Mouse (Mus musculus): Measurements from ENCODE around the gene Marveld2.
A peak's percentile ranks its signal among the peaks of the same experiment; 100 is the strongest.

The Marveld2 gene

DNA sequence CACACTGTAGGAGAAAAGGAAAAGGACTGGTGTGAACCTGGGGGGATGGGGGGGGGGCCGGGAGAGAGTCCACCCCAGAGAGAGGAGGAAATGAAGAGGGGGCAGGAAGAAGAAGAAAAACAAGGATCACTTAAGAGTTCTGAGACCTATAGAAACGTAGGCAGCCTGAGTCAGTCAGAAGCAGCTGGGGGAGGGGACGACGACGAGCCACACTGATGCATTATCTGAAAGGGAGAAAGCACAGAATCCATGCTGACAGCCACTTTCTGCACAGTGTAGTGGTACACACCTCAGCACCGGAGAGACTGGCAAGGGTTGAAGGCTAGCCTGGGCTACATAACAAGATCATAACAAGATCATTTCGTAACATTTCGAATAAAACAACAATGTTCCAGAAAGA, 15.7 kb downstream of the Marveld2 start:
- DNase-seq (ENCODE audit: extremely low read depth, insufficient read length, low spot score) = no peak

DNA sequence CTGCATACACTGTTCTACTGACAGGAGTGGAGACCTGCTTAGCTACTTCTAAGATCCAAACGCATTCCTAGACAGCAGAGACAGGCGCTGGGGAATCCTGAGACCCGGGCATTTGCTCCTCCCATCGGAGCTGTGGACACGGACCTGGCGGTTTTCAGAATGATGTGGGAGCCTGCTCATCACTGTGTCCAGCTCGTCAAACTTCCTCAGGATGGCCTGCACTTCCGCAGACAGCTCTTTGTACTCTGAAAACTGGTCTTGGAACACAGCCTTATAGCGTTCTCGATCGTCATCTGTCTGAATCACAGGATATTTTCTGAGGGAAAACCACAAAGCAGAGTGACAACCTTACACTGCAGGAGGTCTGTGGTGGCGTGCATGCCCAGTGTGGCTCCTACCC, 16.5 kb downstream of the Marveld2 start:
- no peak for DNase-seq (ENCODE audit: extremely low read depth, insufficient read length, low spot score)

DNA sequence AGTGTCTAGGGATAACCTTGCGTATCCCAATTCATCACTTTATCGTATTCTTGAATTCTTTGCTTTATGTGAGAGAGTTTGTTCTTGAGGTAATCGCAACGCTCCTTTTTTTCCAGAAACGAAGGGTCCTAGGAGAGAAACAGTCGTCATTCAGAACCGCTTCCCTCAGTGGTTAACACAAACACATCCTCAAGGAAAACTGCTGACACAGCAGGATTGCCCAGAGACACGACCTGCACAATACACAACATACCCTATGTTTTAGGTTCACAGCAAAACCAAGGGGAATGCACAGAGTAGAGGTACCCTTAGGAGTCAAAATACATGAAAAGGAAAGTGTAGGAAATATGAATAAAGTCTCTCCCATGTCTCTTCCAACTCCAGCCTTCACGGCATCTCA, 19.5 kb downstream of the Marveld2 start:
- DNase-seq (ENCODE audit: extremely low read depth, insufficient read length, low spot score) = no peak

DNA sequence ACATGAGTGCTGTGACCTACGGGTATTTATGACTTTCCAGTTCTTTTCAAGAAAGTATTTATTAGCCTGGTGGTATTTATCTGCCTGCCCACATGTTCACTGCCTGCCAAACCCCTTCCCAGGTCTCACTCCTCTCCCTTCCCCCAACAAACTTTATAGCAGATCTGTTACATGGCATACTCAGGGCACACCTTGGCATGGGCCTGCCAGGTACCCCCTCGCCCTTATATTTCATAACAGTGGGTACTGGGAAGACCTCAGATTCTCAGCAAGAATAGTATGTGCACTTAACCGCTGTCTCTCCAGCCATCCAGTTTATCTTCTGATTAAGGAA, 21.3 kb downstream of the Marveld2 start:
- DNase-seq (ENCODE audit: extremely low read depth, insufficient read length, low spot score) = no peak

DNA sequence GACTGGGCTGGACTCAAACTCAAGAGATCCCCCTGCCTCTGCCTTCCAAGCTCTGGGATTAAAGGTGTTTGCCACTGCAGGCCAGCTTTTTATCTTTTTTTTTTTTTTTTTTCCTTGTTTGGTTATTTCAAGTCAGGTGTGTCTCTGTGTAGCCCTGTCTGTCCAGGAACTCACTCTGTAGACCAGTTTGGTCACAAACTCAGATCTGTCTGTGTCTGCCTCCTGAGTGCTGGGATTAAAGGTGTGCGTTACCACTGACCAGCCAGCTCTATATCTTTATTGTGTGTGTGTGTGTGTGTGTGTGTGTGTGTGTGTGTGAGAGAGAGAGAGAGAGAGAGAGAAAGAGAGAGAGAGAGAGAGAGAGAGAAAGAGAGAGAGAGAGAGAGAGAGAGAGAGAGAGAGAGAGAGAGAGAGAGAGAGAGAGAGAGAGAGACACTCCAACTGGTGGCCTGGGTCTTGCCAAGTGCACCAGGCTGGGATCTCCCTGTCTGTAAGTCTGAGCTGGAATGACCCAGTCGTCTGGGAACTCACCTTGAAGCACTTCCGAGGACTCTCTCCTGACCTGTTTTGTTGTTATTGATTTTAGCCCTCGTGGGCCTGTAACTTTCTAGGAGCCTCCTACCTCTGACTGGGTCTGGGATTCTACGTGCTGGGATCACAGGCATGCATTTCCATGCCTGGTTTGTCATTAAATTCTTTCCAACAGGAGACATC, 21.8 kb downstream of the Marveld2 start:
- no peak for DNase-seq (ENCODE audit: extremely low read depth, insufficient read length, low spot score)

DNA sequence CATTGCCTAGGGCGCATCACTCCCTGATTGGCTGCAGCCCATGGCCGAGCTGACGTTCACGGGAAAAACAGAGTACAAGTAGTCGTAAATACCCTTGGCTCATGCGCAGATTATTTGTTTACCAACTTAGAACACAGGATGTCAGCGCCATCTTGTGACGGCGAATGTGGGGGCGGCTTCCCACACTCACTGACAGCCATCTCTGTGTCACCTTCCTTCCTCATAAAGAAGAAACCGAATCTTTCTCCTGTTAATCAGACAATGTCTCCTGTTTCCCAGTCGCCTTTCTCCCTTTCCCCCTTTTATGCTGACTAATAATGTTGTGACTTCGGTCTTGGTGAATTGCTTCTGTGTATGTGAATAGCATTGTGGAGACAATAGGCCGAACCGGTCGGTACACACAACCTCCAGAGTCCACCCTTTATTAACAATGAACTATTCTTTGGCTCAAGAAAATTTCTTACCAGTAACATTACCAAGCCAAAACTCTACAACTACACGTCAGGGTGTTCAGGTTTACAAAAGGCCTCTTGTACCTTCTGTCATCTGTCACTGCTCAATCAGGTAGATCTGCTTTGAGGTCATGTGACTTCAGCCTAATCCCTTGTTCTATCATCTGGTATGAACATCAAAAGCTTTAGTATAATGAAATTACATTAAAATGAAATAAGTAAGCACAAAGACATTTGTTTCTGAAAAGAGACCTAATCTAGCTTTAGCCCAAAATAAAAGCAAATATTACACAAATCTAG, 22.6 kb downstream of the Marveld2 start:
- DNase-seq (ENCODE audit: extremely low read depth, insufficient read length, low spot score) = no peak

DNA sequence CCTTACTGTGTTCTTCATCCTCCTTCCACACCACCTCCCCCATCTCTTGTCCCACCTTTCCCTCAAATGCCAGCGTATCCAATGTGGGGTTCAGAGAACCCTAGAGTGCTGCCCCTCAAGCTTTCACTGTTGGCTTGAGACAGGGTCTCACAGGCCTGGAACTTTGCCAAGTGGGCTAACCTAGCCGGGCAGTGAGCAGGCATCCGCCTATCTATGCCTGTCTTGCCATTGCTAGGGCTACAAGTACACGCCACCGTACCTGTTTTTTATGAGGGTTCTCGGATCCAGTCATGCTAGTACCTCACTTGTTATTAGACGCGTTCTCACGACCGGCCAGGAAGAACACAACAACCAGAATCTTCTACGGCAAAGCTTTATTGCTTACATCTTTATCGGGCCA, 28.1 kb downstream of the Marveld2 start:
- DNase-seq (ENCODE audit: extremely low read depth, insufficient read length, low spot score) = no peak

DNA sequence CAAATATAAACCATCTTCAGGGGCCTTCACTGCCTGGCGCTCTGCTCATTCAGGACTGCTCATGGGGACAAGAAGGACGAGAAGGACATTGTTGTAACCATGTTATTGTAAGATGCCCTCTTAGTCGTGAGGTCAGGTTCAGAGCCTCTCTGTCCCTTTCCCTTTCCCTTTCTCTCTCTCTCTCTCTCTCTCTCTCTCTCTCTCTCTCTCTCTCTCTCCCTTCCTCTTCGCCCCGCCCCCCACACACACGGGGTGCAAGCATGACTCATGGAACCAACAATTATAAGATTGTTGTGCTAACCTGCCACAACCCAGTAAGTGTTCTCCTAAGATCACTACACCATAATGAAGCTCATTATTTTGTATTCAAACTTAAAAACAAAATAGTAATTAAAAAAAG, 34.6 kb downstream of the Marveld2 start:
- peak; percentile 14 for DNase-seq (ENCODE audit: extremely low read depth, insufficient read length, low spot score)

DNA sequence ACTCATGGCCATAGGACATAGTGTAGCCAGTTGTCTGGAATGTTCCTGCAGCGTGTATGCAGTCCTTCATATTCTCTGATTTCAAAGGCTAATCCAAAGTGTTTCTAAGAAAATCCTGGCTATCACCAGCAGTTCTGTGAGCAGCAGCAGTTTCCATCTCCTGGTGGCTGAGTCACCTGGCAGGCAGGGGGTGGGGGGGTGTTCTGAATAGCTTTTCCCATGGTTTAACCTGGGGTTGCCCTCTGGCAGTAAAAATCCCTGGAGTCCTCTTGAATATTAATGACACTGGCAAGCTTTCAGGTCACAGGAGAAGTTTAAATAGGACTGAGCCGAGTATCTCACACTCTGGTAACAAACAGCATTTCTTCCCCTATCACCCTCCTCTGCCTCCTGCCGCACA, 35.1 kb downstream of the Marveld2 start:
- DNase-seq (ENCODE audit: extremely low read depth, insufficient read length, low spot score) = peak; percentile 20

DNA sequence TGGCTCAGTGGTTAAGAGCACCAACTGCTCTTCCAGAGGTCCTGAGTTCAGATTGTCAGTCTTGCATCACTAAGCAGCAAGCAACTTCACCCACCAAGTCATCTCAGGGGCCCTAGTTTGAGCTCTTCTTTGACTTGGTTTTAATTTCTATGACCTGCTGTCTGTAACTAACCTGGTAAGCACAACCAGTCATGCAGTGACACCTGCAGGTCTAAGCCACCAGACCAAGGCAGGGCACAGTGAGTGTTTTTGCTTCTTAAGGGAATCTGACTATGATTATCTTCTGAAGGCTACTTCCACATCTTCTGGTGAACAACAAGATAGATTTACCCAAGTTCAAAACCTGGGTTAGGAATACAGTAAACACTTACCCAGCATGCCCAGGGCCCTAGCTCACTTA, 36.8 kb downstream of the Marveld2 start:
- no peak for DNase-seq (ENCODE audit: extremely low read depth, insufficient read length, low spot score)

DNA sequence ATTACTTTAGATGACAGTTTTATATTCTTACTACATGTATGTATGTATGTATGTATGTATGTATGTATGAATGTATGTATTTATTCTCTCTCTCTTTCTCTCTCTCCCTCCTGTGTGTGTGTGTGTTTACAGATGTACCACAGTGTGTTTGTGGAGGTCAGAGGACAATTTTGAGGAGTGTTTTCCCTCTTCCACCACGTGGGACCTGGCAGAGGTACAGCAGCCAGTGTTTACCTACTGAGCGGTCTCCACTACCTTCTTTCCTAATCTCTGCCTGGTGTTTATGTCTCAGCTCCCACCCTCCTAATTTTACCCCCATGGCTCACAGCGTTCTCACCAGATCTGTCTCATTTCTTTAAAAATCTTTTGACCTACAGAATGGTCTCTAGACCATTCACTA, 37.6 kb downstream of the Marveld2 start:
- no peak for DNase-seq (ENCODE audit: extremely low read depth, insufficient read length, low spot score)

DNA sequence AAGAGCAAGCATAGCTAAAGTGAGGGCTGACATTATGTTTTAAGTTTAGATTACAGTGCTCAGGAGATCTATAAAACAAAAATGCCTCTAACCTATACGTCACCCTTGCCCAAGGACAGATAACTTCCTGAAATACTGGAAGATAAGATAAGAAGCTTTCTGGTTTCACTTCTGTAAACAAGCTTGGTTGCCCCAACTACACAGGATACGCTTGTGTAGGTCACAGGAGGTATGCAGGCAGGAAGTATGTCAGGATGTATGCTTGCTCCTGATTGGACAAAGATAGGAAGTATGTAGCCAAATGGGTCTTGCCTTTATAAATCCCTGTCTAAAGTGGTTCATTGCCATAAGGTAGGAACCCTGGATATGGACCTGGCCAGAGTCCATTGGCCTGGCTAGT, 40.8 kb downstream of the Marveld2 start:
- DNase-seq (ENCODE audit: extremely low read depth, insufficient read length, low spot score) = no peak

DNA sequence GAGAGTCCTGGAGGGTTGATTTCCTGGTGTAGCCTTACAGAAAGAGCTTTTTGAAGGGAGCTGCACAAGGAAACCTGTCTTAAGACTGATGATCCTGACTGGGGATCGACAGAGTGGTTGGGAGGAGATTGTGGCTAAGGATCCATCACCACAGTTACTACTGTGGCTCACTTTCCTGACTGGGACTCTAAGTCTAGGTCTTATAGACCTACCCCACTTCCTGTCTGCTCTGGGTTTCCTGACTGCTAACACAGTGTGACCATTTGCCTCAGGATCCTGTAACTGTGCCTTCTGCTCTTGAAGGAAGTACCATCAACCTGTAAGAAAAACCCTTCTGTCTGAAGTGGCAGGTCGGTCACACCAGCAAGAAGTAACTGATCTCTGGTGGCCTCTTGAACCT, 46.1 kb downstream of the Marveld2 start:
- DNase-seq (ENCODE audit: extremely low read depth, insufficient read length, low spot score) = no peak

DNA sequence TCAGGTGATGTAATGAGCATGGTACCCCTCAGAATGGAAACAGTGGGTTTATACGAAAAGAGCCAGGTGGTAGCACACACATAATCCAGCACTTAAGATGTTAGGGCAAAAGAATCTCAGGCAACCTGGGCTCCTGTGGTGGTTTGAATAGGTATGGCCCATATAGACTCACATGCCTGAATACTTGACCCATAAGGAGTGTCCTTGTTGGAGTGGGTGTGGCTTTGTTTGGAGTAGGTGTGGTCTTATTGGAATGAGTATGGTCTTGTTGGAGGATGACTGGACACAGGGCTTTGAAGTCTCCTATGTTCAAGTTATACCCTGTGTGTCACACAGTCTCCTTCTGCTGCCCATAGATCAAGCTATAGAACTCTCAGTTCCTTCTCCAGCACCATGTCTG, 48.4 kb downstream of the Marveld2 start:
- no peak for DNase-seq (ENCODE audit: extremely low read depth, insufficient read length, low spot score)

DNA sequence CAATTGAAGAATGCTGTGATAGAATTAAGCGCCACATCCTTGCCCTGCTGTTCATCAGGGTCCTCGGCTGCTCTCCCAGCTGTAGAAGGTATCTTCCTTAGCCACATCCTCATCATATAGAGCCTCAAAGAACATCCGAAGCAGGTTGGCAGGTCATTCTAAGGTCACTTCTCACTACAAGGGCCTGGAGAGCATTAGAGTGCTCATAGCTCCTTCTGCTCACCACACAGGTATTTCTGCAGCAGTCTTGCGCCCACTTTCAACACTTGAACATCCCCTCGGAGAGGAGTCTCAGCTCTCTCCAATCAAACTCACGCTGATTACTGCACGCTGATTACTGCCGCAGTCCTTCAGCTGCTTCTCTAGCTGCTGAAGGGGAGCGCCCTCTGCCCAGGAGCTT, 57.3 kb downstream of the Marveld2 start:
- no peak for DNase-seq (ENCODE audit: extremely low read depth, insufficient read length, low spot score)

DNA sequence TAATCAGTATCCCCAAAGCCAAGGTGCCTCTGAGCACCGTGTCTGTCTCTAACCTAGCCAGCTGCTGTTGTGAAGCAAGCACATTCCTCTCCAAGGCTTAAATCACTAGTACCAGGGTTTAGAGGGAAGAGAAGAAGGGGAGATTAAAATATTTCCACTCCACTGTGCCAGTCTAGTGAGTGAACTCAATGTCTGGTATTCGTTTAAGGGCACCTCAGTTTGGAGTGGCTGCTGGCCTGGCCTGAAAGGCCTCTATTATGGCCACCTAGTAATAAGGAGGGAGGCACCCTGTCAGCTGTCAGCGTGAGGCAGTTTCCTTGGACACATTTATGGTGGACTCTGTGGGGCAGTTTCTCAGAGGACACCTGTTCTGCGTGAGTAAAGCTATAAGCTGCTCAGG, 59.8 kb downstream of the Marveld2 start:
- no peak for DNase-seq (ENCODE audit: extremely low read depth, insufficient read length, low spot score)

DNA sequence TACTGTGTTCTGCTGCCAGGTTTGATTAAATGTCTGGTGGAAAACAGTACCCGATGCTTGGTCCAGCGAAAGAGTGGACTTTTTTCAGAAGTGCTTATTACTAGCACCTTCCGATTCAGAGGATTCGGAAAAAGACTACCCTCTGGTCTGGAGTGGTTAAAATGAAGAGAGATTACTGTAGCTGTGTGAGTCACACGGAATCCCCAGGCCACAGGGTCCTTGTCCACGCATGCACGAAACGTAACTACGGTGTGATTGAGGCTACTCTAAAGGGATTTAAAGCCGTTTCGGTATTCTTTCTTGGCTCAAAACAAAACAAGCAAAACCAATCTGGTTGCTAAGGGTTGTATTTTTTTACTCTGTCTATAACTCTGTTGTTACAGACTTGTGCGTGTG, 63.7 kb downstream of the Marveld2 start:
- DNase-seq (ENCODE audit: extremely low read depth, insufficient read length, low spot score) = no peak

DNA sequence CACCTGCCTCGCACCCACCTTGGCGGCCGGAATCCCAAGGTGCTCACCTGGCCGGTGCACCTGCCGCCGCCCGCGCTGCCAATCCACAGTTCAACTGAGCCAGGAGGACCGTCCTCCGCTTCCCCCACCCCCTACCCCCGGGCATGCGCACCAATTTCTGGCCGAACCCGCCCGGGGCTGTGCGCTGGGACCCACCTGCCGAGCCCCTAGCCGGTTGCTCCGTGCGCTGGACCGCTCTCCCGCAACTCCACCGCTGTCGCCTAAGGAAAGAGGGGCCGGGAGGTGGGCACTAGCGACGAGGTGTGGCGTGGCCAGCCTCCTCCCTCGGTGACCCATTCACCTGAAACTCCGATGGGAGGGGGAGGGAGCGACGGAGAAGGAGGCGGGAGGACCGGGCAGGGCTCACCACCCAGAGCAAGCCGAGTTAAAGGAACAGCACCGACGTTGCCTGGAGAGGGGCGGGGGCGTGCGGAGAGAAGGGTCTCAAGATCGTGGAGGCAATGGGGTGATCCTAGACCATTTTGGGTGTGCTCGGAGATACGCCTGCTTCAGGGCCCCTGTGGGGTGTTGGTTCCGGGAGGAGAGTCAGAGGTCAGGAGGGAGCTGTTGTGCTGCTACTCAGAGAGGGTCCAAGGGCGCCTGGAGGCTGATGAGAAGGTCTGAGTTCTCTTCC, 64.3 kb downstream of the Marveld2 start, which contains the start of gene Ocln:
Ocln (minus strand) TSS at position 350 of the 673 bp plus-strand sequence.
- DNase-seq (ENCODE audit: extremely low read depth, insufficient read length, low spot score) = no peak

DNA sequence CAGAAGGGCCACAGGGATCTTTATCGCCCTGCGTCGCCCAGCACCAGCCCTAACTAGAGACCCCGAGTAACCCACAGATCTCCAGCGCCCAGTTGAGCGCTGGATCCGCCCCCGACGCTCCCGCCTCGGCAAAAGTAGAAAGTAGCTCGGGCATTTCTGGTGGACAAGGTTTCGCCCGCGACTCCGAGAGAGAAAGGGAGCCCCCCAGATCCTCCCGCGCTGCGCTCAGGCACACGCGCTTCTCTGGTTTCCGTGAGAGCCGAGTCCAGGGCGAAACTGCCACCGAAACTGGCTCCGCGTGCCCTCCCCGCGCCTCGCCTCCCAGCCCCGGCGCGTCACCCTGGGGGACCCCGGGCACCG, 64.8 kb downstream of the Marveld2 start:
- DNase-seq (ENCODE audit: extremely low read depth, insufficient read length, low spot score) = no peak

DNA sequence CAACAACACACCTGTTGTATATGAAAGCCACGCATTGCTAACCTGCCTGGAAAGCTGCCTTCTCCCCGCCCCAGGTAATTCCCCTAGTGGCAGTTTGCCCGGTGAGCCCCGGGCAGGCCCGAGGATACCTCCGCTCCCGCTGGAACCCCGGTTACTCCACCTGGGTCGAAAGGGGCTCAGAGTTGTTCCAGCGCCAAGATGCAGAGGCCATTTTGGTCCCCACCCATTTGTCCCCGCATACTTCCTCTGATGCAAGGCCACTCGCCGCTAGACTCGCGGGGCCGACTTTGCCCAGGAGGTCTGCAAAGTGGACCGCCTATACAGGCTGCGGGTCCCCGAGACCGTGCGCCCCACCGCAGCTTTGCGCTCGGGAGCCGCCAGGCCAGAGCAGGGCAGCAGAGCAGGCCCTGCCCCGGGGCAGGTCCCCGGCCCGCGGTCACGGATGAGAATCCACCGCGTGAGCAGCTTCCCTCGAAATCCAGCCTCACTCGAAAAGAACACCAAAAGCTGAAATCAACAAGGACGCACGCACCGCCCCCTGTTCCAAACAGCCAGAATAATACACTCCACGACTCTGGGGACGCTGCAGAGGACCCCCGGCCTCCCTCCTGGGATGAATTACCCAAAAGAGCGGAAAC, 65.3 kb downstream of the Marveld2 start:
- no peak for DNase-seq (ENCODE audit: extremely low read depth, insufficient read length, low spot score)

DNA sequence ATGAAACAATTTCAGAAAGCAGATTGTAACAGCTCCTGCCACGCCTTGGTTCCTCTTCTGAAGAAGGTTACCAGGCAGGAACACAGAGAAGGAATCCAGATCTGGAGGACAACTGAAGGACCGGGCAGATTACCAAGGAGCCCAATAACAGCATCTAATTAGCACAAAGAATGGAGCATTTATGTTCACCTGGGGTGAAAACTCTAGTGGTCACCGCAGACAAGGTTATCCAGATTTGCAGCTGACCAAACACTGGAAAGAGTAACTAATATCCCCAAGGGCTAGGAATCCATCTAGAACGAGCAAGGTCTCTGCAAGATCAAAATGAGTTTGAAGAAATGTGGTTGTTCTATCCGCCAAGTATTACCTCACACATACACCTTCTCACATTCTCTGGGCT, 69.5 kb downstream of the Marveld2 start:
- DNase-seq (ENCODE audit: extremely low read depth, insufficient read length, low spot score) = no peak
